Mouse (Mus musculus): Measurements from ENCODE around the gene Bmper.

Bmper gene

DNA sequence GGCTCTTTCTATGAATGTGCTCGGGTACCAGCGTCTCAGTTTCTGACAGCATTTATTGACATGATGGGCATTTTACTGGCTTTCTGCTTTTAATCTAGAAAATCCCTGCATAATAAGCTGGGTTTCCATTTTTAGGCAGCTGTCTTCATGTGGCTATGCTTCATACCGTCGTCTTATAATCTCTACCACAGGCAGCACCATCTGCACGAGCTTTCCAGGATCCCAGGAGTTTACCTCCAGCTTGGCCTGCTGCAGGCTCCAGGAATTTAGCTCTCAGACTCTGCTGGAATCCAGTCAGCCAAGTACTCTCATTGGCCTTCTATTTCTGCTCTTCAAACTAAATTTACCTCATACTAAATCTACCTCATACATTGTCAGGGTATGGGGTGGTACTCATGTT is 219.3 kb downstream of the Bmper start:
- no peak for DNase-seq

DNA sequence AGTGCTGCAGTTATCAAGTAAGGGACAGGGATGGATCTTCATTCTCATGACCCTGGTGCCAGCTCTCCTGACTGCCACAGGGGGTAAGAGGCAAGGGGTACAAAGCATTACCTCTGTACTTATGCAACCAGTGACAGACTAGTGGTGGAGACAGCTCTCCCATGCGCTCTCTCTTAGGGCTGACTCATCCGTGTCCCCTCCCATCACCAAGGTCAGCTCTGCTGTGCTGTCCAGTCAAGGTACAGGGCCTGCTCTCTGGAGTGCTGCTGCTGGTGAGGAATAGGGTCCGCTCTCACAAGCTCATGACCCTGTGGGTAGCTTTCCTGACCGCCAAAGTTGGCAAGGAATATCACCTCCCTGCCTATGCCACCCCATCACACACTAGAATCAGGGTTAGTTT is 222.1 kb downstream of the Bmper start:
- no peak for DNase-seq

DNA sequence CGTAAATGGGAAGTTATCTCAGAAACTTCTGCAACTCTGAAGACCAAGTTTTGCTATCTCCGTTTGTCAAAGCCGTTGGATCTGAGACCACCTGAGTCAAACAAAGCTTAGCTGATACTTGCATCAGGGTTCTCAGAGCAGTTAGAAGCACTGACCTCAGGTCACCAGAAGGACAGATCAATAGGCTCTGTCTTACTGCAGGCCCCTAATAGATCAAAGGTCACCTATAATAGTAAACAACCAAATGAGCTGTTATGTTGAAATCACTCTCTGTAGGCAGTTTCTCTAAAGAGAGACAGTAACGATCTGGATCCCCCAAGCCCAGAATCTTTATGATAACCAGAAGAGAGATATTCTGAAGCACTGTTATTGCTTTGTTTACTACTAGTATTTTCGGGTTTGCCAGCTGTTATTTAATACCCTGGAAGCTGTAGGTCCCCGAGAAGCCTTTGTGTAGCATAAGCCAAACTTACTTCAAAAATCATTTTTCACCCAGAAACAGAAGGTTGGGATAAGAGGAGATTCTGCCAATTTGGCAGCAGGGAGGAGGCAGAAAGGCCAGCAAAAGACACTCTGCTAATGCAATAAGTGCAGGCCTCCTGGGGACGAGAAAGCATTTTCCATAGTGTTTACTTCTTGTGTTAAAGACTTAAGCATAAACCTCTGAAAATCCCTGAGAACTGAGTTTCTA is 224.5 kb downstream of the Bmper start:
- no peak for DNase-seq

DNA sequence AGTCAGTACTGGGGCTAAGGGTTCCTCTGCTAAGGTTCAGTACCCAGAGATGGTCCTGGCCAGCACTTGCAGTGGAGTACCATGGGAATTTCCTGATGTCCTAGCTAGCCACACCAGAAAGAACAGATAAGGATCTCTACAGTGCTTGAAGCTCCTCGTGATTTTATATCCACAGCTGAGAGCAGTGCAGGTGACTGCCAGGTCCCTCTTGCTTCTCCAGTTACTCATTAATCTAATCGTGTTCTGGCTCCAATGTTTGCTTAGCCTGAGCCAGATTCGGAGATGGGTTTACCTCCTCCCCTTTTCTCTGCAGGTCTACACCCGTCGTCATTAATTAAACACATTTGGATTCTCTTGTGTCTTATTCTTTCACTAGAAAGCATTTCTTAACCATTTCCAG is 230.4 kb downstream of the Bmper start:
- DNase-seq: no peak

DNA sequence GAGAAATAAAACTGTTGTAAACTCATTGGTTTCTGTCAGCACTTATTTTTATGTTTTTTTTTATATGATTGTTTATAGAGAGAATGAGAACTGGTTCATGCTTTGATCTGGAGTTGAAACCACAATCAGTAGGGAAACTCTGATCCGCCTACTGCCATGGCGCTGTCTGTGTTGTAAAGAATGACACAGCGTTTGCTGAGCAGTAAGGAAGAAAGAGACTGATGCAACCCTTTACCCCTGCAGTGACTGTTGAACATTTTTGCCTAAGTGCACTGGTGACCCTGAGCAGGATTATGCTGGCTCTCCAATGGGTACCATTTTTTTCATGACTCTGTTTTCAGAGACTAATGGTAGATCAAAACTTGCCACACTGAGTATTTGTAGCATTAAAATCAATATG is 234.3 kb downstream of the Bmper start:
- no peak for DNase-seq

DNA sequence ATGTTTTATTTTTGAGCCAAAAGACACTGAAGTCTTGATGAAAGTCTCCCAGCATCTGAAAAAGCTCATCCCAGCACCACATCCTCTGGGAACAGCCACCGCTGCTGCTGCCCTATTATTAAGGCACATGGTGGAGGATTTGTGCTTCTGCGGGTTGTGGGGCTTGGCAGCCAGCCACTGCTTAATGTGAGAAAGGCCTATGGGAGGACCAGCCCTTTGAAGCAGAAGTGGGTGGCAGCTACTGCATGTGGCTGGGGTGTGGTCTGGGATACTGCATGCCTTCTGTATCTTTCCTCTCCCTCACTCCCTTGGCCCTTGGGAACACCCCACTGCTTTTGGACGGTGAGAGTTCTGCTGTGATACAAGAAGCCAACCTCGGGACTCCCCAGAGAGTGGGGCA is 237.8 kb downstream of the Bmper start:
- DNase-seq: no peak

DNA sequence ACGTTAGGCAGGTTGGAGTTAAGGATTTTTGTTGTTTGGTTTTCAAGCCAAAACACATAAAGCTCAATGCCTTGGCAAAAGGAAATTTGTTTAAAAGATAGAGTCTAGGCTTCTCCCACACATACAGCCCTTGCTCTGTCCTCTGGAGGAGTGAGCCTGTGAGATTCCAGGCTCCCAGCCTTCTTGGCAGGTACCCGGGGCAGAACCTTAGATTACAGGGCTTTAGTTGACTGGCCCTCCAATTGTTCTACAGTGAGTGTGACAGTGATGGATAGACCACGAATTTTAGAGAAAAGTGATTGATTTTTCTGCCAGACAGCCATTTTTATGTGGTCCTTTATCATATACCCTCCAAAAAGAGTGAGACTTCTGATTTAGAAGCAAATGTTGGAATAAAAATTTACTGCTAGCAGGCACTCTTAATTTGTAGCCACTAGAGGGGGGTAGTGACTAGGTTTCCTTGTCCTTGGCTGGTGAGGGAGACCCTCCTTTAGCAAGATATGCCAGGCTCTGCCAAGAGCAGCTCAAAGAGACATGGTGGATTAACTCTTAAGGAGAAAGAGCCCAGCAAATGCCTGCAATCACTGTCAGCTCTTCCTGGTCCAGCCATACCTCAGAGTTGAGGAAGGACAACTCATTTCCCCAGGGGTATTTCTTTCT is 240.2 kb downstream of the Bmper start:
- DNase-seq: no peak

DNA sequence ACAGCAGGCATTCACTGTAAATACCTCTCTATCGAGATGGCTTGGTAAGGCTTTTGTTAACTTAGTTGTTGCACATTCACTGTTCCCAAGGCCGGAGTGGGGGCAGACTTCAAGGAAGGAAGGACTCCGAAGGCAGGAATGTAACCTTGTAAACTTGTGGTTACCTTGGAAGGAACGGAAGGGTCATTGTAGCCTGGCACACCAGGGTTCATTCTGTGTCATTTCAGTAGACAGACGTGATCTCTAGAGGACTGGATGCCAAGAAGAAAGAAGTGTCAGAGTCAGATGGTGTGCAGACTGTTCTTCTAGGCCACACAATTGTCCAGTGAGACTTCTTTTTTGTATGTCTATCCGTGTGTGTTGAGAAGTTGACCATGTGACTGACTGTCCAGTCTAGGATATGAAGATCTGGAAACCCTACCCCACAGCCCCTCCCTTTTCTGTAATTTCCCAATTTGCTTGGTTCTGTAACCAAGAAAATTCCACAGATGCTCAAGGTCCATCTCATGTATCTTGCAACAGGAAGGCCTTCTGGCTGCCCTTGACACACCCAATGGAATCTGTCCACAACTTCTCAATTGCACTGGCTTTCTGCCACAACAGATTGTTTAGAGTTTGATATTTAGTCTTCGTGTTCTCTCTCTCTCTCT is 242.2 kb downstream of the Bmper start:
- no peak for DNase-seq

DNA sequence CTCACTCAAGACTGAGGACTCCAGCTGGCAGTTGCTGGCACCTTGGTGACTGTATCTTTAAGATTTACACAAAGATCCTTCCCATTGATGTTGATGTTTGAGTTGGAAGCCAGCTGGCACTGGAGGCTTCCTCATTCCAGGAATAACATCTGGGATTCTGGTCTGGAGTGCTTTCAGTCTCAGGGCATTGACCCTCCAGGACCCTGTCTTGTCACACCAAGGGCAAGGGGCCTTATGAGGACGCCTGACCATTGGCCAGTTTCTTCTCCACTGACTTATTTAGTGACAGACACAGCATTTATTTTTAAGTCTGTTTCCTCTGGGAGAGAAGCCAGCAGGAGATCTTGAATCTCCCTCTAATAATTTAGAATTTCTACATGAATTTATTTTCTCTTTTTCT is 247.0 kb downstream of the Bmper start:
- no peak for DNase-seq

DNA sequence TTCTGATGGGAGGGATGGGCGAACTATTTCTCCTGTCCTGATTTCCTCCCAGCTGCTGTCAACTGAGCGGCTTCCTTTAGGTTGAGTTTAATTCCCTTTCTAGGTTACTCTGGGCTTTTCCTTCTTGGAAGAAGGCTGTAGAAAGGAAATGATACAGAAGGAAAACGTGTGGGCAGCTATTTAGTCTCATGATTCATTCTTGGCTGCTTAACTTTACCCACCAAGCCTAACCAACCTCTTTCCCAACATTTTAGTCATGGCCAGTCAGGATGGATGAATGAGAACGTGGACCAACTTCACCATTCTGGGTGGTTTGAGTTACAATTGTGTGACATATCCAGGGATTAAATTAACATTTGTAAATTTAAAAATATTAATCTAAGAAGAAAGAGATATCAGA is 263.0 kb downstream of the Bmper start:
- no peak for DNase-seq

DNA sequence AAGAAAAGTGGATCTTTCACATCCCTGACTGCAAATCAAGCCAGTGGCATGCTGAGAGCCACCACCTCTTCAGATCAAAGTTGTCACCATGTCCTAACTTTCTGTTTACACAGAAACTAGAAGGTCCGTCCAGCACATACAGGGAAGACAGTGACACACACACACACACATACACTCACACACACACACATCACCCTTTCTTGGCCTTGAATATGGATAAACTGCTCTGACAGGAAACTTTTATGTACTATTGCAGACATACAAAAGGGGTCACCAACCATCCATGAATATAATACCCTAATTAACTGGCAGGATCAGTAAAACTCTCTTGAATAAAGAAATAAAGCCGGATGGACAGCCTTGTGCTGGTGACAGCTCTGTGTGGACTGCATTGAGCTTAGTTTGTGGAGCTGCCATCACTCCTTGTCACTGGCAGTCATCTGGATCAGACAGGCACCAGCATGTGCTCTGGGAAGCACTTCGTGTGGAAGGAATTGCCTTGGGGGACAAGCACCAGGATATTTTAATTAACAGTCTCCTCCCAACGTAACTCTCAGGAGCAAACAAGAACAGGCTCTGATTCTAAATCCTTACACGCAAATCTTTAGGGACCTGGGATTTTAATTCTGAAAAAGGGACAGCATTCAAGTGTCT is 264.0 kb downstream of the Bmper start:
- no peak for DNase-seq

DNA sequence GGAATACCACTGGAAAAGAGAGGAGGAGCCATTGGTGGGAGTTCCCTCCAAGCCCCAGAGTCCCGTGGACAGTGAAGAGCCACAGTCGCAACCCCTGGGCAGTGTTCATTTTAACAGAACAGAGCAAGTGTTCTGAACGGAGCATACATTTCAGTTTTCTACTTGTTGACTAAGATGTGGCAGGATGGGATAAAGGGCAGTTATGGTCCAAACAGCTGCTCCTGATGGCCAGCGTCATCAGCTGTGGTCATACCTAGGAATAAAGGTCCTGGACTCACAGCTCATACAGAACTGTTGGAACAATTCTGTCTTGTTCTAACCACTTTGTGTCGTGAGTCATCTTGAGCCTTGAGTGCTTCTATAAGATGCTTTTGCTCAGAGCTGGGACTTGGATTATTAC is 265.4 kb downstream of the Bmper start:
- DNase-seq: no peak

DNA sequence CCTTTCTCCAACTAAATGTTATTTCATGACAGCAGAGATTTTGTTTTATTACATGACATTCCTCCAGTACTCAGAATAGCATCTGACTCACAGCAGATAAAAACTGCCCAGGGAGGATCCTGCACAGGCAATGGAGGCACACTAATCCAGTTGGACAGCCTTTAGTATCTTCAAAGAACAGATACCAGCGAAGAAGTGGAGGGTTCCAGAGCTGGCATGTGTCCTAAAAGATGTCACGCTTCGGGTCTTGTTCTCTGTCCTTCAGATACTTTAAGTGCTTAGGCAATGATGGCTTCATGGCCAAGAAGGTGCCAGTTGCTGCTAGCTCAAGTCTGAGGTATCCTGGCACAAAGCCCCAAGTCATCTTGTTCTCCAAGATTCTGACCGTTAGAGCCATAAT is 272.5 kb downstream of the Bmper start:
- no peak for DNase-seq

DNA sequence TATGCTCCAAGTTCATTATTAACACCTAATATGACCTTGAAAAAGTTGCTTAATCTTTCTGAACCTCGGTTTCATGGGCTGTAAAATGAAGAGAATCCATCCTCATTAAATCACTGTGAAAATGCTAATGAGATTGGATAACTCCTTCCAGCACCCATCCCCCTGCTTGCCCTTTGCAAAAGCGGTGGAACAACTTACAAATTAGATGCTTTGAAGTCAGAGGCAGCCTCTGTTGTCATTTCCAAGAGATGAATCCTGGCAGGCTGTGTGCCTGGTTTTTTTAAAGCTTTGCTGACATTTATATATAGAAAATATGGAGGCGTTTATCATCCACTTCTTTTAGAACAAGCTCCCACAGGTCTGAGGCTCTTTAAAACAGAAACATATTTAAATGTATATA is 274.8 kb downstream of the Bmper start:
- no peak for DNase-seq

DNA sequence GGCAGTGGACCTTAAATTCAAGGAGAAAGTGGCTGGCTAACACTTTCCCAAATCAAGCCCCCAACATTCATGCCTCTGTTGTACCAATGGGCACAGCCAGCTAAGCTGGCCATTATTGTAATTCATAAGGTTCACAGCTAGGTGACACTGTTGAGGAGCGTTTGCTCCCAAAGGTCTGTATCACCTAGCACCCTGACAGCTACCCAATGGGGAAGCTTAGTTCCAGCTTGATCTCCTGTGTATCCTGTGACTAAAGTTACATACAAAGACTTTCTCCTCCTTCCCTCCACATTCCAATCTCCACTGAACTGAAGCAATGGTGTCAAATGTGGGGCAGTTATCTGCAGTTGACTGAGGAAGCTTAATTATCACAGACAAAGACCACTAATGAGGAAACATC is 311.0 kb downstream of the Bmper start:
- no peak for DNase-seq
